Mouse (Mus musculus) heart, postnatal 0 days (tissue): ENCODE data around the gene Cdx2.

Source experiments
- CTCF ChIP-seq: IDR thresholded peaks from 2 replicates; pipeline ENCODE4 v1.5.1; 2016; ENCODE audit warnings: antibody characterized with exemption, control low read depth, low read depth
- EP300 ChIP-seq: IDR thresholded peaks from 2 replicates; pipeline ENCODE4 v1.6.1; 2016; ENCODE audit warnings: antibody characterized with exemption, low read depth

DNA sequence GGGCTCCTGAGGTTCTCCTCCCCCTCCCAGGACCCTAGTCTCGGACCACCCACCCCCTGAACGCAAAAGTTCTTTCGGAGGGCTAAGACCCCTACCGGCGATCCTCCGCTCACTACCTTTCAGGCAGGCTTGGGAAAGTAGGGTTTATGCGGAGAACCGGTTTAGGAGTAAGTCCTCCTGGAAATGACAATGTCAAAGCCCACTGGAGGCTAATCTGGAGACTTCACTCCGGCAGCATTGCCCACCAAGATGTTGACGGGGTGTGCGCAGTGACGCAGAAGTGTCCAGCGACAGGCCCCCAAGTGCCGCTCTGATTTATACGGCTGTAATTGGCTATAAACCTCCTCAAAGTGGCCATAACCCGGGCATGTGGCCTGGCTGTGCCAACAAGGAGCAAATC lies 1.9 kb downstream of the Cdx2 start:
- TF ChIP-seq CTCF: no peak
- TF ChIP-seq EP300: no peak
